Mouse (Mus musculus): ENCODE results near the gene Clmp. TPM values are rescaled to one million over a fixed set of nuclear protein-coding genes. Genes with fewer than 3 reads are reported as not detected.
A peak's percentile ranks its signal among the peaks of the same experiment; 100 is the strongest.

Gene Clmp
- polyA plus RNA-seq (2015; fragmentation: Nextera tagmentation; extraction: Ambion mirVana), result 26.7 and 29.9 TPM in 2 replicates

DNA sequence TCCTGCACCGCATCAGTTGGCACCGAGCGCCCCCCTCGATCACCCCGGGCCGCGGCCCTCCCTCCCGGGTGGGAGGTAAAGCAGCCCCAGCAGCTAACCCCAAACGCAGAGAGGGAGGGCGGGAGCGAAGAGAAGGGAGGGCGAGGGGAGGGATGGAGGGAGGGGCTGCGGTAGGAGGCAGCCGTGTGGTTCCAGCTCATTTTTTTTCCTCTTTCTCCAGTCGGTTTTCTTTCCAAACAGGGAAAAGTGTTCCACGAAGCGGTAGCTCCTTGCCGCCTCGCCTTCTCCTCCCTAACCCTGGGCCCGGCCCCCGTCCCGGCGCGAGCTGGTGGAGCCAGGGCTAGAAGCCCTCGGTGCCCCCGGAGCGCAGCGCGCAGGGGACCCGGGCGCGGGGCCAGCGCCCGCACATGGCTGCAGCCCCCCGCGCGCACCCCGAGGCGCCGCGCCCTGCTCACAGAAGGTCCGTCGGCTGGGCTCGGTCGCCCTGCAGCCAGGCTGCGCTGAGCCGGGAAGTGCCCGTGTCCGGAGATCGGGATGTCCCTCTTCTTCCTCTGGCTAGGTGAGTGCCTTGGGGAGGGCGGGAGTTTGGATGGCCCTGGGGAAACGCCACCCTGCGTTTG is at the start of gene Clmp:
TSS of gene Clmp (plus strand) at position 162 of the 620 bp plus-strand sequence.
- Histone ChIP-seq H3K36me3 (no peaks in the 10 kb centered on the region), H3K4me3 (replicated peaks) (peak within 1 kb of the TSS; percentile 75), H3K27me3 (peaks cover 17% of the 10 kb centered on the region), H3K4me2 (peak within 1 kb of the TSS; percentile 94), H3K4me1 (peaks cover 21% of the 10 kb centered on the region), H3K9me3 (replicated peaks) (no peaks in the 10 kb centered on the region), H3K27ac (peak within 1 kb of the TSS; percentile 96), H3K9ac (peak within 1 kb of the TSS; percentile 82)
- peak; percentile 85 for ATAC-seq (replicated peaks; ENCODE audit: low FRiP score)
- under 1% methylated on average over 52 of the region's 53 CpGs for WGBS

DNA sequence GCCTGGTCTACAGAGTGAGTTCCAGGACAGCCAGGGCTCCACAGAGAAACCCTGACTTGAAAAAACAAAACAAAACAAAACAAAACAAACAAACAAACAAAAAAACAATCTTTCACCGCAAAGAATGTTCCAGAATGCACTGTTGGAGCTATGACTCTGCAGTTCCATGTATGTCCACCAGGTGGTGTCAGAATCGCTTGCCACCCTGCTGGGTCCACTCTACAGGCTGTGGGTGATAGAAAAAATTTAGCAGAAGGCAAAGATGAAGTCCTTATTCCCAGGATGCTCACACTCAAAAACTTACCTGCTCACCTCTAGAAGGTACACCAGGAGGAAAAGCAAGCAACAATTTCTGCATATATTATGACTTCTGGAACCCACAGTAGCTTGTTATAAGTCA is 49.7 kb upstream of the Clmp start:
- no peak overlapping the region for H3K4me2 ChIP-seq
- no peak overlapping the region for H3K9ac ChIP-seq
- H3K9me3 ChIP-seq (replicated peaks), result no peaks in the 10 kb centered on the region
- H3K36me3 ChIP-seq, result no peaks in the 10 kb centered on the region
- no peak for ATAC-seq (replicated peaks; ENCODE audit: low FRiP score)
- 9% methylated on average over 2 of the region's 2 CpGs for whole genome bisulfite sequencing
- H3K27ac ChIP-seq, result no peak overlapping the region
- H3K27me3 ChIP-seq, result no peaks in the 10 kb centered on the region
- H3K4me1 ChIP-seq, result peaks cover 20% of the 10 kb centered on the region
- no peak overlapping the region for H3K4me3 ChIP-seq (replicated peaks)

DNA sequence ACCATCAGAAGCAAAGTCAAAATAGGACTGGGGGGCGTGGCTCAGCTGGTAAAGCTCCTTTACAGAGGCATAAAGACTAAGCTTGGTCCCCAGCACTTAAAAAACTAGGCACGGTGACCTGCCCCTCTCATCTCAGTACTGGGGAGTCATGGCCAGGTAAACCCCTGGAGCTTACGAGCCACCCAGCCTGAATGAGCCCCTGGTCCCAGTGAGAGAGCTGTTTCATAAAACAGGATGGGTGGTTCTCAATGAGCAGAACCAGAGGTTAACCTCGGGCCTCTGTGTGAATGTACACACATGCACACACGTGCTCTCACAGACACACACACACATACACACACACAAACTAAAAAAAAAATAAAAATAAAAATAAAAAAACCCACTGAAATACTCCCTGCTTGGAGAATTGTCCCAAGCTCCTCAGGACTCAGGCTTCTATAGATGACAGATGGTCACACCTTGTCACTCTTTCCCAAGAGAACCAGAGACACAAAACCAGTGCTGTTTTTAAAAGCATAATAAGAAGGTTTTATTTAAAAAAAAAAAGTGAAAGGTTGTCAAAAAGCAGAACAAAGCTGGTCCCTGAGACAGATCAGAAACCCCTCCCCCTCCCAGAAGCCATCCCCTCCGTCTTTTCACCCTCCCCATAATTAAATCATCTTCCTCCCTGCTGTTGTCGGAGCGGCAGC is 47.9 kb upstream of the Clmp start:
- peak; percentile 37; the same call in 1 of the 2 replicates for ATAC-seq (replicated peaks; ENCODE audit: low FRiP score)
- 27% methylated on average over 8 of the region's 8 CpGs for WGBS
- peaks cover 3% of the 10 kb centered on the region; the same call in 1 of the 2 replicates for H3K27me3 ChIP-seq

DNA sequence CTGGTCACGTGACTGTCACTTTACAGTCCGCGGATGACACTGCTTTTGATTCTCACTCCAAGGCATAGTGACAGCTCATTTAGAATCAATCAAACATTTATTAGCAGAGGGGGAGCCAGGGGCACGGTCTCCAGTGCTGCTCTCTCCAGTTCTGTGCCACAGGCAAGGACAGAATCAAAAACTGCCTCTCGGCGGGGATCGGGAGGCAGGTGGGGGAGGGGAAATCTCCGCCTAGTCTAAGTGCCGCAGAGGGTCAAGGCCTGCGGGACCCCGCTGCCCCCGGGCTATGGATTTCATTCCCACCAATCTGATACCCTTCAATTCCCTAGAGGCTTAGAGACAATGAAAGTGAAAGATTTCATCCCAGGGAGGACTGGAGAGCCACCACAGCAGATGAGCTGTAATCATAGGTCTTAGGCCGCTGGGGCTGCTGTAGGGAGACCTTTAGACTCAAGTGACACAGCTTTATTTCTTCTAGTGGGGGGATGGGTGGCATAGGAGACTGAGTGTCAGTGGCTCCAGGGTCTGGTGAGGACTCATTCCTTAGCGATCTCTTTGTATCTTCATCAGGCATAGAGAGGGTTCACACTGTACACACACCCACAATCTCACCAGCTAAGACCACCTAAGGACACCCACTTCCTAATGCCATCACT is 47.2 kb upstream of the Clmp start:
- ATAC-seq (replicated peaks; ENCODE audit: low FRiP score), result peak; percentile 66
- peak overlapping the region; percentile 61 for H3K4me2 ChIP-seq
- H3K27me3 ChIP-seq, result peaks cover 3% of the 10 kb centered on the region; the same call in 1 of the 2 replicates
- peak overlapping the region; percentile 21 for H3K9ac ChIP-seq
- H3K36me3 ChIP-seq, result no peaks in the 10 kb centered on the region
- H3K4me1 ChIP-seq, result peaks cover 21% of the 10 kb centered on the region
- WGBS, result 5% methylated on average over 14 of the region's 14 CpGs
- H3K9me3 ChIP-seq (replicated peaks), result no peaks in the 10 kb centered on the region
- H3K27ac ChIP-seq, result no peak overlapping the region
- peak overlapping the region; percentile 43 for H3K4me3 ChIP-seq (replicated peaks)

More for the DNA sequence above, 47.9 kb upstream of the Clmp start:
- Histone ChIP-seq H3K27ac (no peak overlapping the region), H3K9ac (peak overlapping the region; percentile 21), H3K4me3 (replicated peaks) (peak overlapping the region; percentile 43), H3K4me1 (peaks cover 20% of the 10 kb centered on the region), H3K9me3 (replicated peaks) (no peaks in the 10 kb centered on the region), H3K4me2 (peak overlapping the region; percentile 61), H3K36me3 (no peaks in the 10 kb centered on the region)

DNA sequence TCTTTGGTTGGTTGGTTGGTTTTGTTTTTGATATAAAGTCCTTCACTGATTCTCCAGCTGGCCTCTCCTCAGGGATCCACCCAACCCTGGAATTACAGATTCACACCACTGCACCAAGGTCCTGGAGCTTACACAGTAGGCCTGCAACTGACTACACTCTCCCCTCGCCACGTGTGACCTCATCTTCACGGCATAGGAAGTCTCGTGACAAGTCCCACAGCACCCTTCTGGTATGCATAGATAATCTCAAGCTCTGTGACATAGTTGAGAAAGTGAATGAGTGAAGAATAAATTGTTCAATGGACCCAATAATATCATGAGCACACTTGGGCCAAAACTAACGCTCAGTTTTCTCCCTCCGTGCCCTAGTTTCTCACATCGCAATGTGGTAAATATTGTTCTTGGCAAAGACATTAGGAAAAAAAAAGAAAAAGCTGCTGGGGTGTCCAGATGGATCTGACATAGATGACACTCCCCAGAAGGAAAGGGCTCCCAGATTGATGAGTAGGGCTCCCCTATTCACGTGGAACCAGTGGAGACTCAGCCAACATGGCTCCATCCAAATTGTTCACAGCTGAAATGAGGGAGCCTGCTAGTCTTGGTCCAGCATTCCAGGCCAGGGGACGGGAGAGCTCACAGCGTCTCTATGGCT is 46.1 kb upstream of the Clmp start:
- no peak overlapping the region for H3K4me2 ChIP-seq
- H3K27me3 ChIP-seq, result peaks cover 5% of the 10 kb centered on the region; the same call in 1 of the 2 replicates
- no peaks in the 10 kb centered on the region for H3K36me3 ChIP-seq
- H3K4me1 ChIP-seq, result peaks cover 21% of the 10 kb centered on the region
- no peak overlapping the region for H3K4me3 ChIP-seq (replicated peaks)
- H3K27ac ChIP-seq, result no peak overlapping the region
- no peak overlapping the region for H3K9ac ChIP-seq
- no peak for ATAC-seq (replicated peaks; ENCODE audit: low FRiP score)
- WGBS, result 70% methylated on average over 10 of the region's 10 CpGs
- no peaks in the 10 kb centered on the region for H3K9me3 ChIP-seq (replicated peaks)

DNA sequence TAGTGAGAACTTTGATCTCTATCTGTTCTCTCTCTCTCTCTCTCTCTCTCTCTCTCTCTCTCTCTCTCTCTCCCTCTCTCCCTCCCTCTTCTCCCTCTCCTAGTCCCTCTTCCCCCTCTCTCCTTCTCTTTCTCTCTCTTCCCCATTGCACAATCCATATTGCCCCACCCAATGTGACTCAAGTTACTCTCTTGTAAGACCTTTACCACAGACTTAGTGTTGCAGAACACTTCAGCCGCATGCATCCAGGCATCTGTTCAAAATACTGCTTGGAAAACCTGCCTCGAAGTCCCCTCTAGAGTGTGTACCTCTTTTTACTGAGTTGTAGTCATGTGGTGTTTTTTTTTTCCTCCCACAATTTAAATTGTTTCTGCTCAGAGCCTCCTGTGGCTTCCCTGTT is 44.4 kb upstream of the Clmp start:
- Histone ChIP-seq H3K4me2 (no peak overlapping the region), H3K9me3 (replicated peaks) (no peaks in the 10 kb centered on the region), H3K9ac (no peak overlapping the region), H3K27ac (no peak overlapping the region), H3K4me3 (replicated peaks) (no peak overlapping the region), H3K27me3 (peaks cover 5% of the 10 kb centered on the region; the same call in 1 of the 2 replicates), H3K4me1 (peaks cover 21% of the 10 kb centered on the region), H3K36me3 (no peaks in the 10 kb centered on the region)
- 45% methylated on average over 2 of the region's 2 CpGs for WGBS
- no peak for ATAC-seq (replicated peaks; ENCODE audit: low FRiP score)

DNA sequence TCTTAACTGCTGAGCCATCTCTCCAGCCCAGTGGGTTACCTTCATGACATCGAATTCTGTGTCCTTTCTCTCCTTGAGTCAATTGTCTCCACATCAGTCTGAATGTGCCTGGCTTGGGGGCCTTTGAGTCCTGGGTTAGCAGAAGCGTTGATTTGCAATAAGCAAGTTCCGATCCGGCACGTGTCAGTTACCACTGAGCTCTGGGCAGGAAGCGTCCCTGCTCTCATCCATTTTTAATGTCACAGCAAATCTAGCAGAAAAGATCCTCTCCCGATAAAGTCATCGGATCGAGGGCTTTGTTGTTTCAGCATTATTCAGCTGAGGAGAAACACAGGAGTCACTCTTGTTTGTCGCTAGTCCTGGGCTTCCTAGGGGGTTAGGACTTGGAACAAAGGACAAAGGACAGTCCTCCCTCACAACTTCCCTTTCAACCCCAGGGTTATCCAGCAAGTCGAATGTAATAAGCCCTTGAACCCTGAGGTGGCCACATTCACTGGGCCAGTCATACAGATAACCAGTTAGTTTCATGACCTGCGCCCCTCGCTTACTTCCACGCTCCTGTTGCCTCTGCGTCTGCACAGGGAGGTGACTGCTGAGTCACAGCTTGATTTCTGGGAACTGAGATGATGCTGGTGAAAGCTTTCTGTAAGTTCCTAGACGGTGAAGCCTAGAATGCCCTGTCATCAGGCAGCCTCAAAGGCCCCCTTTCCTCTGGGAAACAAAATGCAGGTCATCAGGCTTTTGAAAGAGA is 43.1 kb upstream of the Clmp start:
- Histone ChIP-seq H3K9me3 (replicated peaks) (no peaks in the 10 kb centered on the region), H3K4me2 (no peak overlapping the region), H3K27ac (no peak overlapping the region), H3K36me3 (no peaks in the 10 kb centered on the region), H3K27me3 (peaks cover 5% of the 10 kb centered on the region; the same call in 1 of the 2 replicates), H3K4me3 (replicated peaks) (no peak overlapping the region), H3K4me1 (peaks cover 18% of the 10 kb centered on the region), H3K9ac (no peak overlapping the region)
- 33% methylated on average over 16 of the region's 16 CpGs for WGBS
- no peak for ATAC-seq (replicated peaks; ENCODE audit: low FRiP score)

DNA sequence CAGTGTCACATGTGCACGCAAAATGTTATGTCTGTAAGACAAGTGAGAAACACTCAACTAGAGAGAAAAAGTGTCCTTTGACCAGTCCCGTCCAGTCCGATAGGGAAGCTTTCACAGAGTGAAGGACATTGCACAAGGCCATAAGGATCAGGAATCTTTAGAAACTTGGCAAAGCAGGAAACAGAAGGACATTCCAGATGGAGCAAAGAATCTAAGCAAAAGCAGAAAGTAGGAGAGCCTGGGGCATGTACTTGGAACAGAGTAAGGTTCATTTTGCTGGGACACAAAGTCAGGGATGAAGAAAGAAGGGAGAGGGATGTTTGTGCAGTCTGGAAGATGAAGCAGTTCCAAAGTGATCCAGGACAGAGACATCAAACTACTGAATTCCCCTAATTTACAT is 36.3 kb upstream of the Clmp start:
- no peak for ATAC-seq (replicated peaks; ENCODE audit: low FRiP score)
- Histone ChIP-seq H3K9me3 (replicated peaks) (no peaks in the 10 kb centered on the region), H3K27me3 (no peaks in the 10 kb centered on the region), H3K36me3 (no peaks in the 10 kb centered on the region), H3K4me3 (replicated peaks) (no peak overlapping the region), H3K4me1 (peaks cover 9% of the 10 kb centered on the region; the same call in 1 of the 2 replicates), H3K9ac (no peak overlapping the region), H3K27ac (no peak overlapping the region), H3K4me2 (no peak overlapping the region)
- 85% methylated on average over 3 of the region's 3 CpGs for WGBS

DNA sequence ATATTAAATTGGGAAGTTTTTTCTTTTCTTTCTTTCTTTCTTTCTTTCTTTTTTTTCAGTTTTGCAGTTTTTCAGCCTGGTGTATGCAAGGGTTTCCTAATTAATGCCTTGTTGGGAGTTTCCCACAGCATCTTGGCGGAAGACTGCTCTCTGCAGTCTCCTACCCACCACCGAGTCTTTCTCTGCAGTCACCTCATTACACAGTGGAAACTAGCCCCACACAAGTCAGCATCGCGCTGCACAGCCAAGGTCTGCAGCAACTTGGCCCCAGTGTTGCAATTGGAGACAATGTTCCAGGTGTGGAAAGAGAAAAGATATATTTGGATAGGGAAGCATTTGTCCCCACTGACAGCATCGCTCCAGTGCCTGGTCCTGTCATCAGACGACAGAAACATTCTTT is 35.8 kb upstream of the Clmp start:
- Histone ChIP-seq H3K4me1 (peaks cover 15% of the 10 kb centered on the region; the same call in 1 of the 2 replicates), H3K9me3 (replicated peaks) (no peaks in the 10 kb centered on the region), H3K27ac (no peak overlapping the region), H3K4me2 (no peak overlapping the region), H3K4me3 (replicated peaks) (no peak overlapping the region), H3K36me3 (no peaks in the 10 kb centered on the region), H3K9ac (no peak overlapping the region), H3K27me3 (no peaks in the 10 kb centered on the region)
- ATAC-seq (replicated peaks; ENCODE audit: low FRiP score), result no peak
- 73% methylated on average over 6 of the region's 6 CpGs for WGBS

DNA sequence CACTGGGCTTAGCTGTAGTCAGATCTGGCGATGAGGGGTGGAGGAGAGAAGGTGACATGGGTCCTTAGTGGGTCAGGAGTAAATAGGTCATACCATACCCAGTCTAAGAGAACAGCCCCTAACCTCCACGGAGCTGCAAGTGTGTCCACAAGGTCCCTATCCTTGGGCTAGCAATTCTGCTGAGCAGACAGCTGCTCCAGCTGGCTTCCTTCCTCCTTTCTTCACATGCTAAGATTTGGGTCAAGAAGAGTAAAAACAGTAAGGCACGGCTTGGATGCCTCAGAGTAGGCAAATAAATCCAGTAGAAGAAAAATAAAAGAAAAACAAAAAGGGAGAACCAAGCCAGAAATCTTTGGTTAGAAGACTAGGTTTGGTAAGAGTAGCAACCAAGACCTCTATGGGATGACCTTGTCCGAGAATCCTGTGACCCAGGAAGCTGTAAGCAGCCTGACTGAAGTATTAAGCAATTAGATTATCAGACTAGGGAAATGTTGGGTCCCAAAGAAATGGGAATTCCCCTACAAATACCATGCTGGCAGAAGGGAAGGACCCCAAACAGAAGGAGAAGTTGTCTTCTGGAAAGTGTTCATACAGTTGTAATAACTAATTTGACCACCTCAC is 34.4 kb upstream of the Clmp start:
- Histone ChIP-seq H3K9me3 (replicated peaks) (no peaks in the 10 kb centered on the region), H3K36me3 (no peaks in the 10 kb centered on the region), H3K9ac (no peak overlapping the region), H3K4me1 (peaks cover 20% of the 10 kb centered on the region; the same call in 1 of the 2 replicates), H3K27me3 (no peaks in the 10 kb centered on the region), H3K27ac (no peak overlapping the region), H3K4me3 (replicated peaks) (no peak overlapping the region), H3K4me2 (no peak overlapping the region)
- ATAC-seq (replicated peaks; ENCODE audit: low FRiP score), result no peak
- 63% methylated on average over 4 of the region's 4 CpGs for WGBS

DNA sequence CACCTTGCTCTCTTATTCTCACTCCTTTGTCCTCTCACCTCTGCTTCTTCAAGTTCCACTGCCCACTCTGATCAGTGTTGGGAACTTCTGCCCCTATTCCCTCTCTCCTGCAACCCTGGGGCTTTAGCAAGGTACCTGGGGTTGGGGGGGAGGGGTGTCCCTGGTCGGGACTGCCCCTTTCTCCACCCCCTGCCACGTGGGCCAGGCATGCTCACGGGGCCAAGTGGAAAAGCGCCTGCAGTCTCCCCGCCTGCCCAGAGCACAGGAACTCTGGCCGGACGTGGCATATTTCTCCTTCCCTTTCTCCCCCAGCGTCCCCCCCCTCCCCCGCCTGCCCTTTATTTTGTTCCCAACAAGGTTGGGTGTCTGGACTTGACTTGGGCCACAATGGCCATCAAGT is 33.0 kb upstream of the Clmp start:
- H3K4me1 ChIP-seq, result peaks cover 20% of the 10 kb centered on the region; the same call in 1 of the 2 replicates
- no peaks in the 10 kb centered on the region for H3K9me3 ChIP-seq (replicated peaks)
- H3K4me3 ChIP-seq (replicated peaks), result no peak overlapping the region
- H3K9ac ChIP-seq, result no peak overlapping the region
- no peak overlapping the region for H3K27ac ChIP-seq
- WGBS, result 37% methylated on average over 9 of the region's 9 CpGs
- no peaks in the 10 kb centered on the region for H3K27me3 ChIP-seq
- ATAC-seq (replicated peaks; ENCODE audit: low FRiP score), result 0 out of 2 replicates have a peak, but pooled peaks have one; percentile 38
- no peak overlapping the region for H3K4me2 ChIP-seq
- no peaks in the 10 kb centered on the region for H3K36me3 ChIP-seq
